Mouse (Mus musculus) adrenal gland, postnatal 36 days (tissue): Measurements from ENCODE around the gene Thsd4. TPM values are rescaled to one million over a fixed set of nuclear protein-coding genes. Genes with fewer than 3 reads are reported as not detected.
A peak's percentile ranks its signal among the peaks of the same experiment; 100 is the strongest.

Experiments used
- DNase-seq, 2 experiments: peaks; one replicate each; pipeline ENCODE4 v3.0.0; 2021; ENCODE audit warnings: mixed read lengths in 1 of 2
- total RNA-seq, 2 experiments: library from RNA; stranded (reverse); gene quantifications; 2 replicates each; pipeline ENCODE4 v1.2.3; 2021

Gene Thsd4
- total RNA-seq, 2 experiments from 2014 or later: 4.9 to 6.3 TPM

- DNase-seq: no peak
These were observed 454.6 kb downstream of the Thsd4 start for GRCm38 (mm10) chr9:60067241-60067640.

- DNase-seq: no peak
These were observed 456.7 kb downstream of the Thsd4 start for GRCm38 (mm10) chr9:60065184-60065583.

GRCm38 (mm10) chr9:60063191-60063720 lies 458.6 kb downstream of the Thsd4 start:
- no peak for DNase-seq

- DNase-seq: no peak
These were observed 465.7 kb downstream of the Thsd4 start for GRCm38 (mm10) chr9:60056131-60056530.

- no peak for DNase-seq
These were observed 466.9 kb downstream of the Thsd4 start for GRCm38 (mm10) chr9:60054951-60055350.

GRCm38 (mm10) chr9:60053117-60053516 lies 468.7 kb downstream of the Thsd4 start:
- no peak for DNase-seq

- DNase-seq: no peak
These were observed 469.4 kb downstream of the Thsd4 start for GRCm38 (mm10) chr9:60052415-60052814.

GRCm38 (mm10) chr9:60043175-60043574 lies 478.7 kb downstream of the Thsd4 start:
- DNase-seq: no peak

GRCm38 (mm10) chr9:60034883-60035282 lies 487.0 kb downstream of the Thsd4 start:
- no peak for DNase-seq

GRCm38 (mm10) chr9:60027234-60027633 lies 494.6 kb downstream of the Thsd4 start:
- peak; percentile 41 to 55 for DNase-seq

- no peak for DNase-seq
These were observed 495.1 kb downstream of the Thsd4 start for GRCm38 (mm10) chr9:60026795-60027194.

GRCm38 (mm10) chr9:60025919-60026318 lies 495.9 kb downstream of the Thsd4 start:
- no peak for DNase-seq

GRCm38 (mm10) chr9:60024971-60025370 lies 496.9 kb downstream of the Thsd4 start:
- DNase-seq: no peak

GRCm38 (mm10) chr9:60024545-60024944 lies 497.3 kb downstream of the Thsd4 start:
- peak; percentile 52 to 58 for DNase-seq

- no peak for DNase-seq
These were observed 499.5 kb downstream of the Thsd4 start for GRCm38 (mm10) chr9:60022331-60022730.

- DNase-seq: no peak
These were observed 501.4 kb downstream of the Thsd4 start for GRCm38 (mm10) chr9:60020444-60020843.

GRCm38 (mm10) chr9:60010285-60010684 lies 511.6 kb downstream of the Thsd4 start:
- no peak for DNase-seq

- DNase-seq: peak; percentile 50 to 58
These were observed 512.9 kb downstream of the Thsd4 start for GRCm38 (mm10) chr9:60008936-60009335.

GRCm38 (mm10) chr9:60002323-60002722 lies 519.5 kb downstream of the Thsd4 start:
- no peak for DNase-seq

GRCm38 (mm10) chr9:60001444-60001843 lies 520.4 kb downstream of the Thsd4 start:
- no peak for DNase-seq

- no peak for DNase-seq
These were observed 524.1 kb downstream of the Thsd4 start for GRCm38 (mm10) chr9:59997725-59998124.

- DNase-seq: no peak
These were observed 530.4 kb downstream of the Thsd4 start for GRCm38 (mm10) chr9:59991407-59991806.

GRCm38 (mm10) chr9:59989864-59990263 lies 532.0 kb downstream of the Thsd4 start:
- peak; percentile 69 to 81 for DNase-seq

GRCm38 (mm10) chr9:59985900-59986572 lies 535.8 kb downstream of the Thsd4 start:
- no peak for DNase-seq
